Mouse (Mus musculus): ENCODE measurements at regions not wholly inside any gene's neighbourhood (a gene's known extent, or its start where the extent isn't known, plus 50 kb on each side); places are given as distances from the start of the nearest gene placed in this dataset.

DNA sequence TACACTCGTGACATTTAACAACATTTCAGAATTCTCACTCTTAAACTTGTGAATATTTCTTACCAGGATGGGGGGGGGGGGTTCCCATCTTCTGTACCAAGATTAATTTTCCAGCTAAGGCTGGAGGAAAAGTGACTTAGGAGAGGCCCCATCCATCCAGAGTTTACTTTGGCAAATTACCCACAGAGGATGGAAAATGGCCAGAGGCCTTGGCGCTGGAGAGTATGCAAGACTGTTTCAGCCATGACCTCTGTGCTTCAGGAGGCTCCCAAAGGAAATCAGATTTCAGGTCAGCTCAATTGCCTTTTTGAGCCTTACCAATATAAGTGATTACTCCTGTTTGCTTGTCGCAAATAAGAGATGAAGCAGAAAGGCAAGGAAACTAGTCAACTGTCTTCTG lies 143.4 kb upstream of the F930015N05Rik start:
- peak; percentile 26 to 31 for DNase-seq

DNA sequence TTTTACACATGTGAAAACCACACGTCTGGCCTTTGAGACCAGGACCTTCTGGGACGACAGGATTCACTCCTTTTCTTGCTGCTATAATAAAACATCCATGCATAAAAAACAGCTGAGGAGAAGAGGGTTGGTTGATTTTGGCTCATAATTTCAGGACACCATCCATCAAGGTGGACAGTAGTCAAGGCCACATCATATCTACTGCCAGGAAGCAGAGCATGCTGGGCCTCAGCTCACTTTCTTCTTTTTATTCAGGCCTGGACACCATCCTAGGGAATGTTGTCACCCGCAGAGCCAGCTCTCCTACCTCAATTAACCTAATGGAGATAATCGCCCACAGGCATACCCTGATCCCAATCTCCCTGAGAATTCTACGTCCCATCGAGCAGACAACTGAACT lies 149.6 kb upstream of the F930015N05Rik start:
- no peak for DNase-seq

DNA sequence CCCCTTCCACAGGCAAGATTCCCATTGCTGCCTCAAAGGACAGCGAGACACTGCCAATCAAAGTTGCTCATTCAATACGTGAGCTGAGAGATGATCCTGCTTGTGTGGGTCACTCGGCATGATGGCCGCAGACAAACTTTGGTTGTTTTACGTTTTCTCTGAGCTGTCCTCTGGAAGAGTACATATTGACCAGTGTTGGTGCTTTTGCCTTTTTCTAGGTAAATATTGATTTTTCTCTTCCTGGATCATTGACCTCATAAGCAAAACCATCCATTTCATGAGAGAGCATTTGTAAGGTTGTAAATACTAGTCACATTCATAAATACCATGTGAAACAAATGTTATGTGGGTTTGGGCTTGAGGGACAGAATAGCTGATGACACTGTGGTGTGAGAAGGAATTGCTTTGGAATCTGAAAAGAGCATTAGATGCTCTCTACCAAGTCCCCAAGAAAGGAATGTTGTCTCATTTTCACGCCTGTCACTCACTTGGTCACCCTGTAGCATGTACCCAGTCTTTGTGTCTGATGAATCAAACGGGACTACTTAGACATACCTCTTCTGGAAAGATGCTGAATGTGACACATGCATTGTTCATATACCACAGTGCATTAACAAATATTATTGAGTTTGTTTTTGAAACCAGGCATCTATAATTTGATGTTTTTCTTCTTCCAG lies 150.7 kb upstream of the F930015N05Rik start:
- no peak for DNase-seq

- DNase-seq: no peak
Measured at GRCm38 (mm10) chr11:64587751-64588600, 151.5 kb upstream of the F930015N05Rik start.

- DNase-seq: no peak
Measured at GRCm38 (mm10) chr11:64588601-64588989, 152.1 kb upstream of the F930015N05Rik start.

- DNase-seq: no peak
Measured at GRCm38 (mm10) chr11:64589026-64589425, 152.6 kb upstream of the F930015N05Rik start.

DNA sequence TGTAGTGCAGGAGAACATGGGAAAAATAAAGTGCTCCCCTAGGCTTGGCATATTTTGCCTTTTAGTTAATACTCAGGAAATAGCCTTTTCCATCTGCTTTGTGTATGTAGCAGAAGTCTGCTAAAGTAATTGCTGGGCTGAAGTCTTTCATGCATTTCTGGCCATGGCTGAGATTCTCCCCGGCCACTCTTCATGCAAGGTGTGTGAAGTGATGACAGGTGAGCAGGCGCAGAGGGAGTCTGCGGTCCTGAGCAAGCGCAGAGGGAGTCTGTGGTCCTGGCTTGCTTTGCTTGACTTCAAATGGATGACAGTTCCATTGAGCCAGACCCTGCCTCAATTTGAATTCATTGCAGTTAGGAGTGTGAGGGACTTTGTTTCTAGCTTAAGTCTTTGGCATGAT lies 153.6 kb upstream of the F930015N05Rik start:
- no peak for DNase-seq

- DNase-seq: no peak
Measured at GRCm38 (mm10) chr11:64592253-64592652, 155.8 kb upstream of the F930015N05Rik start.

- no peak for DNase-seq
Measured at GRCm38 (mm10) chr11:64597305-64597704, 160.9 kb upstream of the F930015N05Rik start.

GRCm38 (mm10) chr11:64599178-64599577 lies 162.7 kb upstream of the F930015N05Rik start:
- peak; percentile 83 to 91 for DNase-seq

- DNase-seq: peak; percentile 62 to 75
Measured at GRCm38 (mm10) chr11:64600201-64601102, 164.0 kb upstream of the F930015N05Rik start.

DNA sequence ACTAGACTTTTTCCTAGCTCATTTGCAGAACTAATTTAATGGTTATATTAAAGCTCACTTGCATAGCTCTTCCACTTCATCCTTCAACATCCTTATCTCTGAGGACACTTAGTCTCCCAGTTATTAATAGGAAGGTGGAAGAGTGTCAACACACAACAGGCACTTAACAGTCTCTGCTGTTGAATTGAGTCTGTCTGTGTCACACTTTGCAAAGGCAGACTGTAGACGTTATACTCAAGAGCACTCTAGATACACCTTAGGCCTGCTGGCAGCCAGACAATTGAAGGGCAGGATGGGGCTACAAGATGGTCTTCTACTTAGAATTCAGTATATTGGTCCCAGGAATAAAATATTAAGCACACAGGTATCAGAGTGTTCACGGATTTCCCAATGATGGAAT lies 172.6 kb upstream of the F930015N05Rik start:
- DNase-seq: no peak

- no peak for DNase-seq
Measured at GRCm38 (mm10) chr11:64610724-64611123, 174.3 kb upstream of the F930015N05Rik start.

DNA sequence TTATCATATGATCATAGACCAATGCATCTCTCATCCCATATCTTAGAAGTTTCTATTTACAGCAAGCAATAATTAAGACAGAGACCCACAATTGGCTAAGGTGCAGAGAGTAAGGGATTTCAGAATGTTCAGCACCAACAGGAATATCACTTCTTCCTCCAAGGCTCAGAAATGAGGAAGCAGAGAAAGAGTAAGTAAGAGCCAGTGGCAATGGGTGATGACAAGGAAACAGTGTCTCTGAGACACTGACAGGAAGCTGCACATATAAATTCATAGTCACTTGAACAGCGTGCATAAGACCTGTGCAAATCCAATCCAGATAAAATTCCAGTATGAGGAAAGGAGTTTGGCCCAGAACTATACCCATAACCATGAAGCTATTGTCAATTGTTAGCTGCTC lies 178.7 kb upstream of the F930015N05Rik start:
- DNase-seq: no peak

DNA sequence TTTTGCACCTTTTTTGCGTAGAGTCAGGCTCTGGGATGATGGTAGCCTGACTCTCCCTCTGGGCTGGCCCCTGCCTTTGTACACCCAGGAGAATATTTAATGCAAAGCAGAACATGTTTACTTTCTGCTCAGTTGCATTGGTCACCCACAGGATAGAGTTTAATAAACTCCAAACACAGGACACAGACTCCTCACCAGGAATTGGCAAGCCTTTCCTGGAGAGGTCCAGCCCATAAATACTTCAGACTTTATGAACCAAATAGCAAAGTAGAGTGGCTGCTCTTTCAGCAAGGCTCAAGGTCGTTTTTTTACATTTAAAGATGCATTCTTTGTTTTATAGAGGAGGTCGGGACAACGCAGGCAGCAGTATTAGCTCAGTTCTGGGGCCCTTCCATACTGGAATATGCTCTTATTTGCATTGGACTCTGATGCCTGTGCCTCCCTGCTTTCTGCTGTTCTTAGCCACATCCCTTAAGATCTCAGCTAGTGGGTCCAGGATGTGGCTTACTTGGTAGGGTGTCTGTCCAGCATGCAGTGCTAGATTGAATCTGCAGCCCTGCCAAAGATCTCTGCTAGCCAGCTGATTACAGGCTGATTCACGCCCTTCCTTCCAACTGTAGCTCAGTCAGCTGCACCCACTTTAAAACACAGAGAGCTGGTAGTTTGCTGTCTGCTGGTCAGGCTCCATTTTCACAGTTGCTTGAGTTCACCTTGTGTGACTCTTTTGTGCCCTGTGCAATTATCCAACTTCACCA lies 182.4 kb upstream of the F930015N05Rik start:
- DNase-seq: no peak

DNA sequence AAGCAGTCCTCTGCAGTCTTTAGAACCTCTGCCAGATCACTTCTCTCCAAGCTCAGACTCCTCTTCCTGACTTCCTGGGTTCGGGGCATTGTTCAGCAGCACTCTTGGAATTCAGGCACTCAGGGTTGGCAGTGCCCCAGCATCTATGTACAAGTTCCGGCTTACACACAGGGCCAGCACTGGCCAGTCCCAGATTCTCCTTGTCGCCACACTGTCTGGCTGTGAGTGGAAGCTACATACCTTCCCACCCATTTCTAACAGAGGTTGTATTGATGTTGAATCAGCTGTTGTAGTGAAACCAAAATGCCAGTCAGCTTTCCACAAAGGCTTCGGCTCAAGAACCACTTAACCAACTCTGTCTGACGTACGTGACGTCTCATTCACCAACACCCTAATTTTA lies 190.7 kb upstream of the F930015N05Rik start:
- DNase-seq: peak in 1 of 2 experiments; percentile 19

DNA sequence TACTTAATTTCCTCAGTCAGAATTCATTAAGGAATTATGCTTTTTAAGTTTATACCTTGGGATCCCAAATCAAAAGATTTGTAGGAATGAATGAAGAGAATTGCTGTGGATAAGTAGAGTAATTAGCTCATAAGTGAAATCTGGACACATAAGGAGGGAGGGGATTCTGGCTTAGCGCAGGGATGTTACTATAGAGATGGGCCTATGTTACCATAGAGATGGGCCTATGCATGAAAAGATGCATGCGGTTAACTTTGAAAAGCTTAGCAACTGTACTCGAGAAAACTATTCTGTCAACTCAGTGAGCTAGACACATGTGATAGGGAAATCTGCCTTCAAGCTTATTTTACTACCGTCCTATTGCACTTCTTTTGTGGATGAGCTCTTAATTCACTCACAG lies 204.5 kb upstream of the F930015N05Rik start:
- DNase-seq: no peak

- no peak for DNase-seq
Measured at GRCm38 (mm10) chr11:64643171-64643570, 206.7 kb upstream of the F930015N05Rik start.

- DNase-seq: peak in 1 of 2 experiments; percentile 5
Measured at GRCm38 (mm10) chr11:64647938-64648337, 211.5 kb upstream of the F930015N05Rik start.

GRCm38 (mm10) chr11:64650571-64651282 lies 214.3 kb upstream of the F930015N05Rik start:
- peak; percentile 30 to 51 for DNase-seq

GRCm38 (mm10) chr11:64652811-64653210 lies 216.4 kb upstream of the F930015N05Rik start:
- no peak for DNase-seq

GRCm38 (mm10) chr11:64655162-64655561 lies 218.7 kb upstream of the F930015N05Rik start:
- DNase-seq: peak; percentile 7 to 29
